8 mouse cellular contexts compared by ENCODE assay signal in the genomic region with DNA sequence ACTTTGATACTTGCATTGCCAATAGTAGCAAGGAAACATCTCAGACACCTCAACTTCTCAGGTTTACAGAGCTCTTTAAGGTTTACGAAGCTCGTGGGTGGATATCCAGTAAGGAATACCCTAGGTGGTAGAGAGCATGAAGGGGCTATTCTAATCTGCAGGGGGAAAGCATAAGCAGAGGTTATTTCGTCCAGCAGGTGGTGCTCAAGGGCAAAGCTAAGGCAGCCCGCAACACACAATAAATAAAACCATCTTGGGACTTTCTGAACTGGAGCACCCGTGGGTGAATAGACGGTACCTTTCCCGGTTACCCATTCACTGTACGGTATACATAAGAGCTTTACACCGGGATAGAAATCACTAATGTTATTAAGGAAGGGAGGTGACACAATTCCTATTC.
DNase-seq lines count a peak whose midpoint lies in the region; ATAC-seq lines count a peak whose summit lies in the region.

No protein-coding gene starts in this region.

- DNase-seq in A20 (ENCODE audit: low read depth, low spot score) = peak; percentile 88
- peak; percentile 11 to 20 for DNase-seq in adrenal gland, postnatal 4 days (ENCODE audit: low spot score in 2 of 2)
- peak; percentile 73 for DNase-seq in embryonic facial prominence, embryonic 14.5 days (ENCODE audit: low spot score)
- peak; percentile 77 for DNase-seq in kidney, postnatal 14 days
- no peak for DNase-seq in liver, embryonic 11.5 days (ENCODE audit: low spot score)
- peak; percentile 59 for DNase-seq in neural tube, embryonic 10.5 days (ENCODE audit: extremely low spot score, low spot score)

- no peaks in the 10 kb centered on the region for H3K4me1 ChIP-seq in embryonic facial prominence, embryonic 14.5 days (ENCODE audit: control insufficient read depth, insufficient read depth, low read length)
- no peaks in the 10 kb centered on the region for H3K4me1 ChIP-seq in heart, embryonic 16.5 days (ENCODE audit: control insufficient read depth, insufficient read depth, low read length)
- no peaks in the 10 kb centered on the region for H3K4me1 ChIP-seq in liver, embryonic 11.5 days (replicated peaks; ENCODE audit: control insufficient read depth, insufficient read depth, low read length)
- H3K4me1 ChIP-seq in stomach, embryonic 15.5 days = no peaks in the 10 kb centered on the region

- WGBS in embryonic facial prominence, embryonic 14.5 days = 20% methylated on average over 9 of the region's 9 CpGs
- 11% methylated on average over 9 of the region's 9 CpGs for WGBS in heart, embryonic 16.5 days
- WGBS in liver, embryonic 11.5 days = 26% methylated on average over 9 of the region's 9 CpGs
- WGBS in stomach, embryonic 15.5 days = 20% methylated on average over 9 of the region's 9 CpGs

- no peak overlapping the region for H3K9ac ChIP-seq in embryonic facial prominence, embryonic 14.5 days (ENCODE audit: low read depth, low read length)
- H3K9ac ChIP-seq in heart, embryonic 16.5 days (ENCODE audit: low read length) = no peak overlapping the region
- H3K9ac ChIP-seq in liver, embryonic 11.5 days (ENCODE audit: low read depth, low read length) = no peak overlapping the region
- H3K9ac ChIP-seq in stomach, embryonic 15.5 days = no peak overlapping the region

- no peak overlapping the region for H3K27ac ChIP-seq in embryonic facial prominence, embryonic 14.5 days (replicated peaks; ENCODE audit: low read depth, low read length)
- no peak overlapping the region for H3K27ac ChIP-seq in heart, embryonic 16.5 days (ENCODE audit: low read length)
- H3K27ac ChIP-seq in liver, embryonic 11.5 days (ENCODE audit: low read depth, low read length) = no peak overlapping the region
- H3K27ac ChIP-seq in stomach, embryonic 15.5 days = no peak overlapping the region

- no peak overlapping the region for H3K4me3 ChIP-seq in embryonic facial prominence, embryonic 14.5 days (ENCODE audit: low read depth, low read length)
- H3K4me3 ChIP-seq in heart, embryonic 16.5 days (ENCODE audit: low read length) = peak overlapping the region; percentile 35
- no peak overlapping the region for H3K4me3 ChIP-seq in liver, embryonic 11.5 days (ENCODE audit: low read depth, low read length)
- H3K4me3 ChIP-seq in stomach, embryonic 15.5 days (replicated peaks) = no peak overlapping the region; the same call in 1 of the 2 replicates

- H3K9me3 ChIP-seq in embryonic facial prominence, embryonic 14.5 days (ENCODE audit: control insufficient read depth, low read length) = no peaks in the 10 kb centered on the region
- H3K9me3 ChIP-seq in heart, embryonic 16.5 days (replicated peaks; ENCODE audit: control insufficient read depth, low read length) = no peaks in the 10 kb centered on the region
- H3K9me3 ChIP-seq in liver, embryonic 11.5 days (ENCODE audit: control insufficient read depth, low read length) = no peaks in the 10 kb centered on the region
- no peaks in the 10 kb centered on the region for H3K9me3 ChIP-seq in stomach, embryonic 15.5 days

- ATAC-seq in embryonic facial prominence, embryonic 14.5 days (ENCODE audit: low read depth) = peak; percentile 68
- ATAC-seq in heart, embryonic 16.5 days (replicated peaks; ENCODE audit: extremely low read depth, insufficient read depth, low FRiP score) = peak; percentile 60; the same call in 1 of the 2 replicates
- ATAC-seq in liver, embryonic 11.5 days (replicated peaks; ENCODE audit: low FRiP score) = peak; percentile 41; the same call in 1 of the 2 replicates
- peak; percentile 75; the same call in 1 of the 2 replicates for ATAC-seq in stomach, embryonic 15.5 days (ENCODE audit: insufficient read depth, low FRiP score, low read depth)

- H3K4me2 ChIP-seq in embryonic facial prominence, embryonic 14.5 days (ENCODE audit: low read depth, low read length) = peak overlapping the region; percentile 26; the same call in 1 of the 2 replicates
- H3K4me2 ChIP-seq in heart, embryonic 16.5 days (ENCODE audit: low read depth, low read length) = peak overlapping the region; percentile 60
- no peak overlapping the region for H3K4me2 ChIP-seq in liver, embryonic 11.5 days
- H3K4me2 ChIP-seq in stomach, embryonic 15.5 days = peak overlapping the region; percentile 33; the same call in 1 of the 2 replicates

- no peaks in the 10 kb centered on the region for H3K27me3 ChIP-seq in embryonic facial prominence, embryonic 14.5 days (replicated peaks; ENCODE audit: control insufficient read depth, insufficient read depth, low read length)
- H3K27me3 ChIP-seq in heart, embryonic 16.5 days (ENCODE audit: control insufficient read depth, insufficient read depth, low read length) = no peaks in the 10 kb centered on the region
- no peaks in the 10 kb centered on the region for H3K27me3 ChIP-seq in liver, embryonic 11.5 days (replicated peaks; ENCODE audit: control insufficient read depth, insufficient read depth, low read length)
- H3K27me3 ChIP-seq in stomach, embryonic 15.5 days (replicated peaks) = no peaks in the 10 kb centered on the region

- H3K36me3 ChIP-seq in embryonic facial prominence, embryonic 14.5 days (ENCODE audit: control insufficient read depth, insufficient read depth, low read length) = no peaks in the 10 kb centered on the region
- no peaks in the 10 kb centered on the region for H3K36me3 ChIP-seq in heart, embryonic 16.5 days (ENCODE audit: control insufficient read depth, insufficient read depth)
- no peaks in the 10 kb centered on the region; the same call in 1 of the 2 replicates for H3K36me3 ChIP-seq in liver, embryonic 11.5 days (ENCODE audit: control insufficient read depth, insufficient read depth, low read length)
- no peaks in the 10 kb centered on the region for H3K36me3 ChIP-seq in stomach, embryonic 15.5 days
